Mouse (Mus musculus): ENCODE results near the gene Gucy2d. TPM values are rescaled to one million over a fixed set of nuclear protein-coding genes. Genes with fewer than 3 reads are reported as not detected.
A peak's percentile ranks its signal among the peaks of the same experiment; 100 is the strongest.

The Gucy2d gene
- polyA plus RNA-seq, 1 experiment from 2014 or later = not detected

DNA sequence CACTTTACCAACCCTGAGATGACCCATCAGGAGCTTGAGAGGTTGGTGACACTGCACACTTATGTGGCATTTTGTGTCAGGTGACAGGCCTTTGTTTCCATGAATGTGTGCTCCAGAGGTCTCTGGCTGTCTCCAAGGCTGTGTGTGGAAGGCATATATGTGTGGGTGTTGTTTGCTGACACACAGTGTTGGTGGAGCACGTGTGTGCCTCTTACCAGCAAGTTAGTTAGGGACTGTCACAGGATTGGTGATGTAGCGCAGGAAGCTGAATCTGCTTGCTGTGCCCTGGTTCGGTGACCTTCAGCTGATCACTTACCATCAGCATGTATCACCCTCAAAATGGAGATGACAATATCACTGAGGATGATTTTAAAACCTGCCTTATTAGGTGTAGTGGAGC lies 44.7 kb downstream of the Gucy2d start:
- ATAC-seq (ENCODE audit: low FRiP score) (no peak), DNase-seq (ENCODE audit: low spot score, missing footprints) (no peak)
- Histone ChIP-seq H3K4me3 (ENCODE audit: low read depth, low read length) (no peak overlapping the region), H3K27ac (ENCODE audit: low read depth, low read length) (no peak overlapping the region), H3K27me3 (ENCODE audit: control insufficient read depth, insufficient read depth, low read length) (peaks cover 6% of the 10 kb centered on the region; the same call in 1 of the 2 replicates), H3K36me3 (ENCODE audit: control insufficient read depth, insufficient read depth, low read length) (no peaks in the 10 kb centered on the region), H3K9ac (ENCODE audit: low read length) (no peak overlapping the region), H3K9me3 (ENCODE audit: control insufficient read depth, low read length) (no peaks in the 10 kb centered on the region), H3K4me2 (no peak overlapping the region), H3K4me1 (ENCODE audit: control insufficient read depth, insufficient read depth, low read length) (peaks cover 3% of the 10 kb centered on the region)
- 84% methylated on average over 3 of the region's 3 CpGs for WGBS

DNA sequence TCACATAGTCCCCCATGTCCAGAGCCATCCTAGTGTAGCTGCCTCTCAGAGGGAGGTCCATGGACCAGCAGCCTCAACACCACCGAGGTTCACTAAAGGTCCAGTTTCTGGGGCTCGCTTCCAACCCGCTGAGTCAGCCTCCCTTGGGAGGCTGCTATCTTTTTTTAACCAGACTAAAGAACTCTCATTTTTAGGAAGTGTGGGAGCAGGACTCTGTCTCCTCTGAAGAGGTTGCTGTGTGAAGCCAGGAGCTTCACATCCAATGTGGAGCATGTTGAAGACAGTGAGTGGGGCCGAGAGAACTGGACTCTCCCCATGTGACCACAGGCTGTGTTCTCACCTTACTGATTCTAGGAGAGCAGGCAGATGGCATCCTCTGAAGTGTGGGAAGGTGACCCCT lies 45.3 kb downstream of the Gucy2d start:
- no peak for ATAC-seq (ENCODE audit: low FRiP score)
- 78% methylated on average over 4 of the region's 4 CpGs for WGBS
- no peak overlapping the region for H3K4me2 ChIP-seq
- no peak for DNase-seq (ENCODE audit: low spot score, missing footprints)
- H3K4me3 ChIP-seq (ENCODE audit: low read depth, low read length) = no peak overlapping the region
- peaks cover 3% of the 10 kb centered on the region for H3K4me1 ChIP-seq (ENCODE audit: control insufficient read depth, insufficient read depth, low read length)
- no peaks in the 10 kb centered on the region for H3K9me3 ChIP-seq (ENCODE audit: control insufficient read depth, low read length)
- H3K36me3 ChIP-seq (ENCODE audit: control insufficient read depth, insufficient read depth, low read length) = no peaks in the 10 kb centered on the region
- H3K27me3 ChIP-seq (ENCODE audit: control insufficient read depth, insufficient read depth, low read length) = peaks cover 10% of the 10 kb centered on the region; the same call in 1 of the 2 replicates
- no peak overlapping the region for H3K27ac ChIP-seq (ENCODE audit: low read depth, low read length)
- no peak overlapping the region for H3K9ac ChIP-seq (ENCODE audit: low read length)

DNA sequence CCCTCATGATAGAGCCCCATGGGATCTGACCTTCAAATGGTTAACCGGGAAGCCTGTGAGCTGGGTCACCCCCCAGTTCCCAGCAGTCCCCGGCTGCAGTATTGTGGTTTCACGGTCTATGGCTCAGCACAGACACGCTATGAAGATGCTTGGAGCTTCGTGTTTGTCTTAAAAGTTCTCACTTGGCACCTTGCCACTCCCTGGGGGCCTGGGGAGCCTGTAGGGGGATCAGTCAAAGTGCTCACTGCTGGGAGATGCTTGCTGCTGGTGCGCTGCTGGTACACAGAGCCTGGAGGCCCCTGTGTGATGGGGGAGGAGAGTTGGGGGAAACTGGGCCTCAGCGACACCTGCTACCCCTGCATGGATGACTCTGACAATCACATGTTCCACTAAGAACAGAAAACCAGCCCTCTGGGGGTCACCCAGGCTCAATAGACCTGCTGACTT lies 46.3 kb downstream of the Gucy2d start:
- no peak for DNase-seq (ENCODE audit: low spot score, missing footprints)
- Histone ChIP-seq H3K27me3 (ENCODE audit: control insufficient read depth, insufficient read depth, low read length) (peaks cover 12% of the 10 kb centered on the region; the same call in 1 of the 2 replicates), H3K9ac (ENCODE audit: low read length) (no peak overlapping the region), H3K27ac (ENCODE audit: low read depth, low read length) (no peak overlapping the region), H3K4me1 (ENCODE audit: control insufficient read depth, insufficient read depth, low read length) (peaks cover 3% of the 10 kb centered on the region), H3K9me3 (ENCODE audit: control insufficient read depth, low read length) (no peaks in the 10 kb centered on the region), H3K4me2 (no peak overlapping the region), H3K4me3 (ENCODE audit: low read depth, low read length) (no peak overlapping the region), H3K36me3 (ENCODE audit: control insufficient read depth, insufficient read depth, low read length) (no peaks in the 10 kb centered on the region)
- no peak for ATAC-seq (ENCODE audit: low FRiP score)
- 74% methylated on average over 7 of the region's 7 CpGs for WGBS

DNA sequence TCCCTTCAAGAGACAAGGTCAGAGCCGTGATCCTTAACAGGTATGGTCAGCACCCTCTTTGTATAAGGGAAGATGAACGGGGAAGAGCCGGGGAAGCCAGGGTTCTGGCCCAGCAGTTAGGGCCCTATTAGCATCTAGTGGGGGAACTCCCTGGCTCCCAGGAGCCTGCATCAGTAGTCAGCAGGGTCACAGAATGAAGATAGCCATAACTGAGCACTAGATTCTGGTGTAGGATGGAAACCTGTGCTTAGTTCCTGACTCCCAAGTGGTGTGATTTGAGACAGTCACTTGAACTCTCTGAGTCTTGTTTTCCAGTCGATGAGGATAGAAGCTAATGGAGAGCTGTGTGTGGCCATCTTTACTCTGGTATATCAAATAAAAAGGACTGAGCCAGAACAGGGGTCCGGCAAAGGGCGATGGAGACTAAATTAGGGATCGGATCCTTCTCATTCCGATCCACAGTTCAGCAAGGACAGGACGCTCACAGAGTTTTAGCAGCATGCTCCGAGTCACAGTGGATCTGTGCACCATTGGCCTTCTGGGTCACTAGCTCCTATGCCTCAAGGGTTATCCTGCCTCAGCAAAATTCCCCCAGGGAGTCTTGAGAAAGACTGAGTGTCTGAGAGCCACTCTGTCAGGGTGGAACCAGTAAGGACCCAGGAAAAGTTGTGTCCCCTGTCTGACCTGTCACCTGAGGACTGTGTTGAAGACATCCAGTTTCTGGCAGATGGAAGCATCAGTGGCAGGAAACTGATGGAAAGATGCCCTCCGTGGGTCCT lies 47.2 kb downstream of the Gucy2d start:
- ATAC-seq (ENCODE audit: low FRiP score) (no peak), DNase-seq (ENCODE audit: low spot score, missing footprints) (no peak)
- peaks cover 12% of the 10 kb centered on the region; the same call in 1 of the 2 replicates for H3K27me3 ChIP-seq (ENCODE audit: control insufficient read depth, insufficient read depth, low read length)
- no peaks in the 10 kb centered on the region for H3K9me3 ChIP-seq (ENCODE audit: control insufficient read depth, low read length)
- H3K27ac ChIP-seq (ENCODE audit: low read depth, low read length) = no peak overlapping the region
- no peaks in the 10 kb centered on the region for H3K36me3 ChIP-seq (ENCODE audit: control insufficient read depth, insufficient read depth, low read length)
- no peak overlapping the region for H3K9ac ChIP-seq (ENCODE audit: low read length)
- H3K4me2 ChIP-seq = no peak overlapping the region
- 87% methylated on average over 11 of the region's 11 CpGs for WGBS
- peaks cover 3% of the 10 kb centered on the region for H3K4me1 ChIP-seq (ENCODE audit: control insufficient read depth, insufficient read depth, low read length)
- no peak overlapping the region for H3K4me3 ChIP-seq (ENCODE audit: low read depth, low read length)

DNA sequence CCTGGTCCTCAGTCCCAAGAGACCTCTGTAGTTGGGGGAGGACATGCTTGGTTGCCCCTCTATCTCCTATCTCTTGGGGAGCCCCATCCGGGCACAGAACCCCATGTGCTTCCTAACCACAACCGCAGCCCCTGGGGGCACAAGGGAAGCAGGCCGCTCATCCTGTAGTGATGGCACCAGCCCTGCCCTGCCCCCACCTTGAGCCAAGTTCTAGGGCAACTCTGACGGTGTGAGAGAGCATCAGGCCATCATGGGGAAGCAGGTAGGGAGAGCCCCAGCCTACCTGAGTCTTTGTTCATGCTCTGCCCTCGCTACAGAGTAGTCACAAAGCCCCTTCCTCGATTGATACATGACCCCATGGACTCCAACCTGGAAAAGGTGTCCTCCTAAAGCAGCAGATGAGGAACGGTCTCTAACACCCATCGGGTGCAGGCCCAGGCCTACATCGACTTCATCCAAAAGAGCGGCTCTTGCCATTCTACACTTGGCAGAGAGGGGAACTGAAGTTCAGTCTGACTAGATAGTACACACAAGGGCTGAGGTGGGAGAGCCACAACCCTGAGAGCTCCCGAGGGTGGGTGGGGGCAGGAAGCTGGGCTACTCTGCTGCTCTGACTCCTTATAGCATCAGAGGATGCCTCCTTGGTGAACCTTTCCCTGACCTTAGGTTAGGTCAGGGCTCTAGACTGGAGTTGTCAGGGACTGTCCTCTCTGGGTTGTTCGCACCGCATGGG lies 48.3 kb downstream of the Gucy2d start:
- Histone ChIP-seq H3K4me3 (ENCODE audit: low read depth, low read length) (no peak overlapping the region), H3K9ac (ENCODE audit: low read length) (no peak overlapping the region), H3K36me3 (ENCODE audit: control insufficient read depth, insufficient read depth, low read length) (no peaks in the 10 kb centered on the region), H3K27me3 (ENCODE audit: control insufficient read depth, insufficient read depth, low read length) (peaks cover 12% of the 10 kb centered on the region; the same call in 1 of the 2 replicates), H3K4me1 (ENCODE audit: control insufficient read depth, insufficient read depth, low read length) (peaks cover 3% of the 10 kb centered on the region), H3K4me2 (no peak overlapping the region), H3K27ac (ENCODE audit: low read depth, low read length) (no peak overlapping the region), H3K9me3 (ENCODE audit: control insufficient read depth, low read length) (no peaks in the 10 kb centered on the region)
- no peak for DNase-seq (ENCODE audit: low spot score, missing footprints)
- 90% methylated on average over 13 of the region's 13 CpGs for WGBS
- ATAC-seq (ENCODE audit: low FRiP score) = no peak; the same call in 1 of the 2 replicates

DNA sequence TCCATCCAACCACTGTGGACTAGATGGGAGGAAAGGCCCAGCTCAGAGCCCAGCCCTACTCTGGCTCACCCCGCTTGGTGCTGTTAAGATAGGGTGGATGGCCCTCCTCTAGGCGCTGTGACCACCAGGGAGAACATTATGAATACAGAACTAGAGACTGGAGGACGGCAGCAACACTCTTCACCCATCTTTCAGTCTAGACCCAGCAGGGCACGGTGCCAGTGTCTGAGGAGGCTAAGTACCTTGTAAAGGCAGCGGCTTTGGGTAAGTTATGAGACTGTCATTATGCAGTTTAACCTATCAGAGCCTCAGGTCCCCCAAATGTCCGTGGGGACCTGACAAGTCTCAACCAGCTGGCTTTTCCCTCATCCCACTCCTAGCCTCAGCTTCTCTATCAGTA lies 48.9 kb downstream of the Gucy2d start, which contains the start of gene Lrrc32:
Gene Lrrc32, plus strand, starts transcription at position 153 of the 400 bp plus-strand sequence.
- peaks cover 3% of the 10 kb centered on the region for H3K4me1 ChIP-seq (ENCODE audit: control insufficient read depth, insufficient read depth, low read length)
- peak within 1 kb of the TSS; percentile 84 for H3K4me2 ChIP-seq
- H3K9me3 ChIP-seq (ENCODE audit: control insufficient read depth, low read length) = no peaks in the 10 kb centered on the region
- H3K4me3 ChIP-seq (ENCODE audit: low read depth, low read length) = peak within 1 kb of the TSS; percentile 41
- ATAC-seq (ENCODE audit: low FRiP score) (0 out of 2 replicates have a peak, but pooled peaks have one; percentile 20), DNase-seq (ENCODE audit: low spot score, missing footprints) (no peak)
- no peaks in the 10 kb centered on the region for H3K36me3 ChIP-seq (ENCODE audit: control insufficient read depth, insufficient read depth, low read length)
- peaks cover 12% of the 10 kb centered on the region; the same call in 1 of the 2 replicates for H3K27me3 ChIP-seq (ENCODE audit: control insufficient read depth, insufficient read depth, low read length)
- H3K27ac ChIP-seq (ENCODE audit: low read depth, low read length) = no peak within 1 kb of the TSS
- WGBS = 59% methylated on average over 6 of the region's 6 CpGs
- peak within 1 kb of the TSS; percentile 69 for H3K9ac ChIP-seq (ENCODE audit: low read length)

DNA sequence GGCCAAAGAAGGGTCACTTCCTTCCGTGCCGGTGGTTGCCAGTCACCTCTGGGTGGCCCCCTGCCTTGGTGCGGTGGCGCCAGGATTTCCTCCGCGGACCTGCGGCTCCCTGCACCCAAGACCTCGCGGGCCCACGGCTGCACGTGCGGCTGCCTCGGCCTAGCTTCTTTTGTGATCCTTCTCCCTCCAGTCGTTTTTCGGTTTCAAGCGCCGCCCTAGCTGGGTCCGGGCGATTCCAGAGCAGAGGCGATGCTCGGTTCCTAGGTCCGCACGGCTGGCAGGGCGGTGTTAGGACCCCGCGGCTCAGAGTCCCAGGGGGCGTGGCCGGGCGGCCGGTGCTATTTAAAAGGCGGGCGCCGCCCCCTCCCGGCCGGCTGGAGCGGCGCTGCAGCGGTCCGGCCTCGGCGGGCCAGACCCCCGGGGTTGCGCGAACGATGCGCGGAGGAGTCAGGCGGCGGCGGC lies 49.4 kb downstream of the Gucy2d start:
- ATAC-seq (ENCODE audit: low FRiP score) = peak; percentile 88
- Histone ChIP-seq H3K36me3 (ENCODE audit: control insufficient read depth, insufficient read depth, low read length) (no peaks in the 10 kb centered on the region), H3K4me3 (ENCODE audit: low read depth, low read length) (peak overlapping the region; percentile 41), H3K4me2 (peak overlapping the region; percentile 84), H3K9me3 (ENCODE audit: control insufficient read depth, low read length) (no peaks in the 10 kb centered on the region), H3K4me1 (ENCODE audit: control insufficient read depth, insufficient read depth, low read length) (peaks cover 3% of the 10 kb centered on the region), H3K27me3 (ENCODE audit: control insufficient read depth, insufficient read depth, low read length) (peaks cover 12% of the 10 kb centered on the region; the same call in 1 of the 2 replicates), H3K9ac (ENCODE audit: low read length) (peak overlapping the region; percentile 69), H3K27ac (ENCODE audit: low read depth, low read length) (no peak overlapping the region)
- WGBS = under 1% methylated on average over 50 of the region's 50 CpGs
- DNase-seq (ENCODE audit: low spot score, missing footprints) = peak; percentile 98

DNA sequence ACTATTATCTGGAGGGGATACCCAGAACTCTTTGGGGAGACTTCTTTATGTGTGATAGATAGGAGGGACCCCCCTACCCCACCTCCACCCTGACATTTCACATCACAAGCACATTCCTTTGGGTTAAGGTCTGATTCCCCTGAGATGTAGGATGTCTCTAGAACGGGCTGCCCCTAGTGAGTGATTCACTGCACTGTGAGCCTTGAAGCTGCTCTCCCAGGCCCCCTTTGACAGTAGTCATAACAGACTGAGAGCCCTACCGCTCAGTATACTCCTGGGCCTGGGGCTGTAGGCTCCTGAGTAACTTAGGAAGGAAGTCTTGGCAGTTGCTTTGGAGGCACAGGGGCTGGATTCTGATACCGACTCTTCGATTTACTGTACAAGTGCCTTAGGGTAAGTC lies 50.1 kb downstream of the Gucy2d start:
- Histone ChIP-seq H3K36me3 (ENCODE audit: control insufficient read depth, insufficient read depth, low read length) (no peaks in the 10 kb centered on the region), H3K9ac (ENCODE audit: low read length) (peak overlapping the region; percentile 69; the same call in 1 of the 2 replicates), H3K4me2 (peak overlapping the region; percentile 84), H3K9me3 (ENCODE audit: control insufficient read depth, low read length) (no peaks in the 10 kb centered on the region), H3K27ac (ENCODE audit: low read depth, low read length) (no peak overlapping the region), H3K27me3 (ENCODE audit: control insufficient read depth, insufficient read depth, low read length) (peaks cover 12% of the 10 kb centered on the region; the same call in 1 of the 2 replicates), H3K4me3 (ENCODE audit: low read depth, low read length) (peak overlapping the region; percentile 41; the same call in 1 of the 2 replicates), H3K4me1 (ENCODE audit: control insufficient read depth, insufficient read depth, low read length) (peaks cover 3% of the 10 kb centered on the region)
- 71% methylated on average over 4 of the region's 4 CpGs for WGBS
- ATAC-seq (ENCODE audit: low FRiP score) (0 out of 2 replicates have a peak, but pooled peaks have one; percentile 2), DNase-seq (ENCODE audit: low spot score, missing footprints) (no peak)

Measured in midbrain, embryonic 11.5 days (tissue).